Mouse (Mus musculus) MEL (cell line): Measurements from ENCODE around the gene Cyp2d11. TPM values are rescaled to one million over a fixed set of nuclear protein-coding genes. Genes with fewer than 3 reads are reported as not detected.

Experiments
- DNase-seq: peaks from one replicate; pipeline ENCODE4 v3.0.0; 2011; ENCODE audit warnings: low read depth, low spot score
- H3K27ac ChIP-seq: 2 replicates; pipeline ENCODE4 v1.5.1; 2012; ENCODE audit warnings: low read depth, mild to moderate bottlenecking, control low read depth, low read length, moderate library complexity; ENCODE audit not compliant: control insufficient read depth
- H3K27me3 ChIP-seq, 2 experiments: fragments of 150-350 bp in 1 of 2; sonication (generic) in 1 of 2; 2 replicates each; pipeline ENCODE4 v1.6.1; 2012; ENCODE audit warnings: low read length in 2 of 2, mild to moderate bottlenecking in 2 of 2, improper control_type of control experiment in 1 of 2, moderate library complexity in 1 of 2; ENCODE audit not compliant: insufficient read depth in 2 of 2, control insufficient read depth in 1 of 2
- H3K36me3 ChIP-seq, 2 experiments: 2 replicates each; pipeline ENCODE4 v1.6.1; 2012 to 2014; ENCODE audit warnings: low read length in 2 of 2, improper control_type of control experiment in 1 of 2, inconsistent platforms in 1 of 2, mild to moderate bottlenecking in 1 of 2; ENCODE audit not compliant: insufficient read depth in 2 of 2, control insufficient read depth in 1 of 2
- H3K4me1 ChIP-seq, 2 experiments: fragments of 150-350 bp in 1 of 2; sonication (generic) in 1 of 2; 2 replicates each; pipeline ENCODE4 v1.6.1; 2012; ENCODE audit warnings: low read length in 2 of 2, improper control_type of control experiment in 1 of 2, mild to moderate bottlenecking in 1 of 2; ENCODE audit not compliant: insufficient read depth in 2 of 2, control insufficient read depth in 1 of 2
- H3K4me3 ChIP-seq, 2 experiments: fragments of 150-350 bp in 1 of 2; sonication (generic) in 1 of 2; 2 replicates each; pipeline ENCODE4 v1.5.1; 2012; ENCODE audit warnings: low read depth in 2 of 2, low read length in 2 of 2, mild to moderate bottlenecking in 2 of 2, moderate library complexity in 2 of 2, control low read depth in 1 of 2, improper control_type of control experiment in 1 of 2; ENCODE audit not compliant: control insufficient read depth in 1 of 2, insufficient read depth in 1 of 2
- H3K79me2 ChIP-seq: 2 replicates; pipeline ENCODE4 v1.6.1; 2012; ENCODE audit warnings: mild to moderate bottlenecking, low read length, moderate library complexity; ENCODE audit not compliant: control insufficient read depth, poor library complexity, insufficient read depth
- H3K9ac ChIP-seq: 2 replicates; pipeline ENCODE4 v1.6.1; 2012; ENCODE audit warnings: low read depth, mild to moderate bottlenecking, control low read depth, low read length, moderate library complexity; ENCODE audit not compliant: control insufficient read depth, poor library complexity, severe bottlenecking
- H3K9me3 ChIP-seq: fragments of 150-350 bp; sonication (generic); replicated peaks from 2 replicates; pipeline ENCODE4 v1.6.1; 2012; ENCODE audit warnings: mild to moderate bottlenecking, low read length, improper control_type of control experiment, moderate library complexity; ENCODE audit not compliant: insufficient read depth
- CTCF ChIP-seq, 3 experiments: IDR thresholded peaks in 2 of 3; conservative IDR thresholded peaks in 1 of 3; 2 replicates each; pipeline ENCODE4 v1.5.1; 2011 to 2012; ENCODE audit warnings: low read length in 3 of 3, low read depth in 2 of 3, mild to moderate bottlenecking in 2 of 3, improper control_type of control experiment in 1 of 3, inconsistent platforms in 1 of 3, mixed read lengths in 1 of 3, moderate library complexity in 1 of 3; ENCODE audit not compliant: control insufficient read depth in 1 of 3, insufficient read depth in 1 of 3, poor library complexity in 1 of 3, severe bottlenecking in 1 of 3
- ELF1 ChIP-seq: IDR thresholded peaks from 2 replicates; pipeline ENCODE4 v1.6.1; 2014; ENCODE audit warnings: low read depth, mild to moderate bottlenecking, inconsistent platforms, low read length, improper control_type of control experiment, moderate library complexity
- EP300 ChIP-seq, 2 experiments: IDR thresholded peaks; 2 replicates each; pipeline ENCODE4 v1.6.1; 2011; ENCODE audit warnings: improper control_type of control experiment in 2 of 2, low read length in 2 of 2, low read depth in 1 of 2, mild to moderate bottlenecking in 1 of 2
- GATA1 ChIP-seq: IDR thresholded peaks from 2 replicates; pipeline ENCODE4 v1.6.1; 2011; ENCODE audit warnings: low read depth, low read length, improper control_type of control experiment
- JUND ChIP-seq: IDR thresholded peaks from 2 replicates; pipeline ENCODE4 v1.6.1; 2011; ENCODE audit warnings: low read depth, mild to moderate bottlenecking, improper control_type of control experiment, low read length
- KAT2A ChIP-seq: conservative IDR thresholded peaks from 2 replicates; pipeline ENCODE4 v1.6.1; 2012; ENCODE audit warnings: low read depth, low read length, improper control_type of control experiment, inconsistent platforms
- MAZ ChIP-seq: IDR thresholded peaks from 2 replicates; pipeline ENCODE4 v1.6.1; 2012; ENCODE audit warnings: low read depth, mild to moderate bottlenecking, inconsistent platforms, low read length, improper control_type of control experiment
- MEF2A ChIP-seq: IDR thresholded peaks from 2 replicates; pipeline ENCODE4 v1.6.1; 2014; ENCODE audit warnings: low read depth, mild to moderate bottlenecking, inconsistent platforms, low read length, improper control_type of control experiment; ENCODE audit not compliant: poor library complexity, insufficient replicate concordance, severe bottlenecking; ENCODE audit errors: extremely low read depth
- MYB ChIP-seq: IDR thresholded peaks from 2 replicates; pipeline ENCODE4 v1.6.1; 2011; ENCODE audit warnings: mild to moderate bottlenecking, low read depth, low read length, improper control_type of control experiment
- NELFE ChIP-seq: IDR thresholded peaks from 2 replicates; pipeline ENCODE4 v1.6.1; 2011; ENCODE audit warnings: low read depth, low read length, improper control_type of control experiment
- POLR2AphosphoS2 ChIP-seq: IDR thresholded peaks from 2 replicates; pipeline ENCODE4 v1.6.1; 2011; ENCODE audit warnings: low read length, improper control_type of control experiment
- RAD21 ChIP-seq: IDR thresholded peaks from 2 replicates; pipeline ENCODE4 v1.6.1; 2011; ENCODE audit warnings: mild to moderate bottlenecking, low read depth, low read length, improper control_type of control experiment
- RCOR1 ChIP-seq: IDR thresholded peaks from 2 replicates; pipeline ENCODE4 v1.6.1; 2012; ENCODE audit warnings: low read depth, mild to moderate bottlenecking, inconsistent platforms, low read length, improper control_type of control experiment
- SIN3A ChIP-seq: IDR thresholded peaks from 2 replicates; pipeline ENCODE4 v1.6.1; 2012; ENCODE audit warnings: low read length, improper control_type of control experiment, inconsistent platforms
- TBP ChIP-seq: IDR thresholded peaks from 2 replicates; pipeline ENCODE4 v1.8.0; 2011; ENCODE audit warnings: low read depth, low read length, improper control_type of control experiment
- UBTF ChIP-seq: IDR thresholded peaks from 2 replicates; pipeline ENCODE4 v1.6.1; 2012; ENCODE audit warnings: low read depth, mild to moderate bottlenecking, inconsistent platforms, low read length, improper control_type of control experiment, moderate library complexity, borderline replicate concordance; ENCODE audit not compliant: insufficient read depth
- ZC3H11A ChIP-seq: IDR thresholded peaks from 2 replicates; pipeline ENCODE4 v1.6.1; 2012; ENCODE audit warnings: low read depth, mild to moderate bottlenecking, inconsistent platforms, low read length, improper control_type of control experiment
- ZNF384 ChIP-seq: IDR thresholded peaks from 2 replicates; pipeline ENCODE4 v1.6.1; 2012; ENCODE audit warnings: low read depth, mild to moderate bottlenecking, inconsistent platforms, low read length, improper control_type of control experiment
- polyA plus RNA-seq, 2 experiments: library from polyadenylated mRNA; stranded (reverse) in 1 of 2; unstranded in 1 of 2; fragments of >175 nt in 1 of 2; fragments of >200 nt in 1 of 2; gene quantifications; 2 replicates each; pipeline versions ENCODE4 v1.2.1 to v1.2.4; 2012; ENCODE audit warnings: low replicate concordance in 2 of 2, low read depth in 1 of 2; ENCODE audit not compliant: insufficient read length in 2 of 2, insufficient read depth in 1 of 2, missing spikeins in 1 of 2
- total RNA-seq: library from RNA; depleted of rRNA; stranded (reverse); fragments of 300-350 nt; gene quantifications from 2 replicates; pipeline ENCODE4 v1.2.3, GENCODE M21; 2012

Cyp2d11 gene
- total and polyA plus RNA-seq, 3 experiments: not detected

DNA sequence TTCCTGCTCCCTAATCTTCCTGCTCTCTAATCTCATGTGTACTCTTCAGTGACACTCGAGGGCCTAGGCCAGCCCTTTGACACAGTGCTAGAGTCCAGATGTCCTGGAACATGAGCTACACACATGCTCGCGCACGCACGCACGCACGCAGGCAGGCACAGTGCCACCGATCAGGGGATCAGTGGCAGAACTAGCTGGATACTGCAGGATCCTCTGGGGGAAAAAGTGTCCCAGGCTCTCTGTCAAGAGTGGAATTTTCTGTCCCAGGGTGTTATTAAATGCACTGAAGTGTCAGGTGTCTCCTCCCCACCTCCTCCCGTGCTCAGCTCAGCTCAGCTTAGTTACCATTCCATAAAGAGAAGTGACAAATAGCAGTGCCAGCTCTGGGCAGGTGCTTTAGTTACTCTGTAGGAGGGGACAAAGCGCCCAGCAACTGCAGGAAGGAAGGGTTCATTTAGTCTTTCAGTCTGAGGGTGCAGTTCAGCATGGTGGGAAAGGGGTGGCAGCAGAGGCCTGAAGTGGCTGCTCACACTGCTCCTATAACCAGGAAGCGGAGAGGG lies 32.3 kb downstream of the Cyp2d11 start:
- Histone ChIP-seq H3K9me3 (no peaks in the 10 kb centered on the region), H3K79me2 (no peaks in the 10 kb centered on the region), H3K9ac (no peak overlapping the region), H3K36me3 (peaks cover 0 to 3% of the 10 kb centered on the region in 2 experiments; a peak in 2 of 4 replicates), H3K4me1 (peaks cover 8 to 13% of the 10 kb centered on the region in 2 experiments), H3K27ac (no peak overlapping the region), H3K4me3 (no peak overlapping the region), H3K27me3 (no peaks in the 10 kb centered on the region)
- peak; percentile 43 for DNase-seq
- TF ChIP-seq TBP (no peak), NELFE (no peak), MAZ (no peak), SIN3A (no peak), POLR2AphosphoS2 (no peak), ELF1 (peak; percentile 21; the same call in 1 of the 2 replicates), MYB (no peak), RCOR1 (no peak), MEF2A (no peak), GATA1 (no peak), CTCF (IDR thresholded peaks at IDR 0.05 in 2 of 3, conservative IDR thresholded peaks at IDR 0.05 in 1 of 3; ENCODE audit: control insufficient read depth in 1 of 3, insufficient read depth in 1 of 3, low read depth in 2 of 3, low read length in 3 of 3, poor library complexity in 1 of 3, severe bottlenecking in 1 of 3) (peak in 2 of 3 experiments; percentile 25 to 27; a peak in 3 of 6 replicates), RAD21 (peak; percentile 31), KAT2A (no peak), UBTF (no peak), ZC3H11A (peak; percentile 26)

DNA sequence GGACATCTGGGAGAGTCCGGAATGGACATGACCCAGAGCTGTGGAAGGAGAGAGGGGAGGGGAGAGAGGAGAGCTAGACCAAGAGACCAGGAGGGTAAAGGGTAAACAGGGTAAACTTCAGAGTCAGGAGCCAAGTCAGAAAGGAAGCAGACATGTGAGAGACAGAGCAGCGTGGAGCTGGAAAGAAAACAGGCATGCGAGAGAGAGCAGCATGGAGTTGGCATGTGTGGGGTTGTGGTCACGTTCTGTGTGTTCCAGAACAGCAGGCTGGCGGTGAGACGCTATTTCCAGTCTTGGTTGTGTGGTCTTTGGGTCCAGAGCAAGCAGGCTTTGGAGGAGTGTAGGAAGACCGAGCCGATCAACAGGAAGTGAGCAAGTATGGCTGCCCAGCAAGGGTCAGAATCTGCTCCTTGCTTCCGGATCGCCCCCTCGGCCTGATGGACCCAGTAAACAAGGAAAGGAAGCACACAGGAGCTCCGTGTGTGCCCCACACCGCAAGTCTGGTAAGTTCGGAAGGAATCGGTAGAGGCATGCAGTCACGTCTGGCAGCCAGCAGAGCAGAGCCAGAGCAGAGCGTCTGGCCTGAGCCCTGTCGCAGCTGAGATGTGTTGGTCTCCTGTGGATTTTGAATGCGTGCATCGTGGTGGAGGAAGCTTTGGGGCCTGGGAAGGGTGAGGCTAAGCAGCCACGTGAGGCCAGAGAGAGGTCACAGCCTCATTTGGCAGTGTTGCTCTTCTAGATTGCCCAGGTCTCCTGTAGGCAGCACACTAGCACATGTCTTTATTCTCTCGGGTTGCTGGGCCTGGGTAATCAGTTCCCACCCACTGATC lies 35.2 kb downstream of the Cyp2d11 start:
- H3K27me3 ChIP-seq: no peaks in the 10 kb centered on the region
- peaks cover 4% of the 10 kb centered on the region for H3K79me2 ChIP-seq
- DNase-seq: no peak
- no peak overlapping the region for H3K4me3 ChIP-seq
- TF ChIP-seq MEF2A (no peak), NELFE (no peak), GATA1 (no peak), JUND (no peak), UBTF (no peak), ZNF384 (no peak), EP300 (IDR thresholded peaks at IDR 0.05; ENCODE audit: low read depth in 1 of 2, low read length in 2 of 2) (no peak)
- no peak overlapping the region for H3K27ac ChIP-seq
- no peaks in the 10 kb centered on the region for H3K9me3 ChIP-seq
- H3K4me1 ChIP-seq: peaks cover 8 to 13% of the 10 kb centered on the region in 2 experiments
- peaks cover 0 to 5% of the 10 kb centered on the region in 2 experiments; a peak in 2 of 4 replicates for H3K36me3 ChIP-seq
- no peak overlapping the region for H3K9ac ChIP-seq
